Mouse (Mus musculus) B cell, adult (primary cell): ENCODE measurements around the gene Fgfr1op2. TPM values are rescaled to one million over a fixed set of nuclear protein-coding genes. Genes with fewer than 3 reads are reported as not detected.

Source experiments
- total RNA-seq: library from RNA; stranded (reverse); gene quantifications from 4 replicates; pipeline ENCODE4 v1.2.4, GENCODE M21; 2023; ENCODE audit not compliant: inconsistent age

Gene Fgfr1op2
- total RNA-seq = 82.8 to 104 TPM (median 91.9 TPM) in 4 replicates

DNA sequence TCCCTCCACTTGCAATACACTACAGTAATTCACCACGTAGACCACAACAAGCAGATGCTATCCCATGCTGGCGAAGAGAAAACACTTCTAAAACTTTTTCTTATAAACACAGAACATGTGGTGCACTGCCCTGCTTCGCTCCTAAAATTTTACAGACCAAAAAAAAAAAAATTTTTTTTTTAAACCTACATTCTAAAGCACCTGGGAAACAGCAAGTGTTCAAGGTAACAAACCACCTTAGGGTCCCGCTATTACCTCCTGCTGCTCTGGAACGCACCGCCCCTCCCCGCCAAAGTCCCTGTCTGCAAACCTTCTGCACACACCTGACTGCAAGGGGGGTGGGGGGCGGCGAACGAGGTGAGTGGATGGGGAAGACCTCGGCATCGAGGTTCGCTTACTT is at the start of gene Fgfr1op2:
Fgfr1op2 (plus strand) TSS at position 301 of the 400 bp plus-strand sequence.

DNA sequence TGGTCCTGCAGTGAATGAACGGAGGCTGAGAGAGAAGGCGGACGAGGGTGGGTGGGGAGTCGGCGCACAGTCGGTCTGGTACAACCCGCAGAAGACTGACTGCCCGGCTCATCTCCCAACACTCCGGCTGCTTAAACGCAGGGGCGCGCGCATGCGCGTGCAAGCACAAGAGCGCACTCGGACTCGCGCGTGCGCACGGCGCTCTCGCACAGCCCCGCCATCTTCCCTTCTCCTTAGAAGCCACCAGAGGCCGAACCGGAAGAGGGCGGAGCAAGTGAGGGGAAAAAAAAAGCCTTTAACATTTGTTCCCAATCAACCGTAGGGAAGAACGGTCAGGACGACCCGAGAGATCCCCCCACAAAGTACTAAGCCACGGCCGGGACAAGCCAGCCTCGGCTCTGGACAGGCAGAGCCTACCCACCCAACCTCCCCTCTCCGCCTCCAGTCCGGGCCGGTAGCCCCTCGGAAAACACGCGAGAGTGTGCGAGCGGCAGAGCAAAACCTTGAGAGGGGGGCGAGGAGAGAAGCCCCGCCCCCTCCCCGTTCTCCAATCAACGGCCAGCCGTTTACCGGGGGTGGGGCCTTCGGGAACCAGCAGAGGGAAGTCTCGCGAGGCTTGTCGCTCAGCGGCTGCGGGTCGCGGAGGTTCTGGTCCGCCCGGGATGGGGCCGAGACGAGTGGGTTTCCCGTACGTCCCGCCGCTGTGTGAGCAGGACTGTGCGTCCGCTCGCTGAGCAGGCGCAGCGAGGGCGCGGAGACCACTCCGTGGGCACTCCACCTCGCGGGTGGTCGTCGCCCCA is 507 bp downstream of the Fgfr1op2 start, which contains the start of gene Ints13:
Ints13 (minus strand) TSS at position 526 of the 800 bp plus-strand sequence.

DNA sequence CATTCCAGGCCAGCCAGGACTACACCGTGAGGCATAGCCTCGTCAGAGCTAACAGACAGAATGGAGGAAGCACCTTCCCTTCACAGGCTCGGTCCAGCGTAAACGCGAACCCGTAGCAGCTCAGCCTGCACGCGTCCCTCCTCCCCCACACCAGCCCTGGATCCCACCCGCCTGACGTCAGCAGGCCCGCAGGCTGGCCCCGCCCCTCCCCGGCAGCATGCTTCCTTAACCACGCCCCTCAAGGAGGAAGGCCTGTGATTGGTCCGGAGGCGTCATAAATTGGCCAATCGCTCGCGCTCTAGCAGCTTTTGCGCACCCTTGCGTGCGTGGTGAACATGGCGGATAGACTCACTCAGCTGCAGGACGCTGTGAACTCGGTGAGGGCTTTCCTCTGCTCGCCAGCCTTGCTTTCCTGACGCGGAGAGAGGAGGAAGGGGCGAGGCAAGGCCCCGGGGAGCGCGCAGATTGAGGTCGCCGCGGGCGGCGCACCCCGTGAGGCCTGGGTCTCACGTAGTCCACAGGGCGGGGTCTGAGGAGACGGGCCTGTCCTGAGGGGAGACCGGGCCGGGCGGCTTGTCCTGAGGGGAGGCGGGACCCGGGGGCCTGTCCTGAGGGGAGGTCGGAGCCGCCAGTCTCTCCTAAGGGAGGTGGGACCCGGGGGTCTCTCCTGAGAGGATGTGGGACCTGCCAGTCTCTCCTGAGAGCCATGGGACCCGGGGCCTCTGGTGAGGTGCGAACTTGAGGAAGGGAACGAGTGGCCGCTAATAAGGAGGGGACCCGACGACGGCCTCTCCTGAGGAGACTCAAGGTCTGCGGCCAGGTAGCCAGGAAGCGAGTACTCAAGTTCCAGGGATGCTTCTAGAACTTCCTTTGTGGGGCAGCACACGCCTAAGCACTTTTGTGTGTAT is 65.5 kb downstream of the Fgfr1op2 start, which contains the start of the genes Med21 and Tm7sf3:
Med21 (plus strand) TSS at position 272 of the 908 bp plus-strand sequence.
Tm7sf3 (minus strand) TSS at position 549 of the 908 bp plus-strand sequence.

Other genes starting within 250 kb of the Fgfr1op2 start
- 157 to 183 TPM (median 161 TPM) in 4 replicates for gene Itpr2, start 75.0 kb upstream of the Fgfr1op2 start, total RNA-seq
- gene Ints13, start 632 bp downstream of the Fgfr1op2 start, total RNA-seq = 60.6 to 71.6 TPM (median 66.4 TPM) in 4 replicates
- gene Med21, start 65.3 kb downstream of the Fgfr1op2 start, total RNA-seq = 35.7 to 39.7 TPM (median 36.6 TPM) in 4 replicates
- gene Tm7sf3, start 65.6 kb downstream of the Fgfr1op2 start, total RNA-seq = 5.5 to 9.0 TPM (median 8.3 TPM) in 4 replicates
- 14.9 to 20.0 TPM (median 16.5 TPM) in 4 replicates for gene Stk38l, start 147.8 kb downstream of the Fgfr1op2 start, total RNA-seq
- not detected in 4 replicates for gene Arntl2, start 218.9 kb downstream of the Fgfr1op2 start, total RNA-seq